Mouse (Mus musculus): ENCODE results near the gene Inpp5b. TPM values are rescaled to one million over a fixed set of nuclear protein-coding genes. Genes with fewer than 3 reads are reported as not detected.

The Inpp5b gene
- total and polyA plus RNA-seq, 3 experiments = 48.3 to 127 (median 119) TPM

DNA sequence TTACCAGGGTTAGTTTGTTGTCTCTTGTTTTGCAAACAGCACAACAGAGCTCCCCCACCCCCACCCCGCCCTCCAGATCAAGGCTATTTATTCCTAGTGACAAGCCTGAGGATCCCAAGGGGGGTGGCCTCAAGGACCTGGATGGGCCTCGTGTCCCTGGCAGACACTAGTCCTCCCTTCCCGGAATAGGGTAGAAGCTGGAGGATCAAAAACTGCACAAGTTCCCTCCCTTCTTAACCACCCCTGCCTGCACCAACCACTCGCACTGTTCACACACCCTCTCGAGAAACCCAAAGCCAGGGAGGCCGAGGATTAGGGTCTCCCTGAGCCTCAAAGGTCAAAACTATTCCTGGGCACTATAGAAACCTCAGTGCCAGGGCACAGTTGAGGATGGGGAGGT is 41.9 kb upstream of the Inpp5b start:
- TF ChIP-seq GATA2 (IDR thresholded peaks at IDR 0.05; ENCODE audit: borderline replicate concordance, low read depth, low read length) (no peak), TAL1 (conservative IDR thresholded peaks at IDR 0.05; ENCODE audit: low read depth, low read length) (no peak), POLR2AphosphoS5 (IDR thresholded peaks at IDR 0.05; ENCODE audit: insufficient replicate concordance, low read depth, low read length) (no peak), GATA1 (IDR thresholded peaks at IDR 0.05; ENCODE audit: borderline replicate concordance, low read length) (no peak), CTCF (IDR thresholded peaks at IDR 0.05; ENCODE audit: low read depth, low read length) (no peak)
- Histone ChIP-seq H3K36me3 (replicated peaks) (peaks cover 33% of the 10 kb centered on the region), H3K27me3 (ENCODE audit: insufficient read depth, low read length) (no peaks in the 10 kb centered on the region), H3K9me3 (replicated peaks) (no peaks in the 10 kb centered on the region), H3K4me1 (ENCODE audit: insufficient read depth, low read depth, low read length) (peaks cover 75% of the 10 kb centered on the region), H3K4me3 (ENCODE audit: low read depth, low read length) (peak overlapping the region; percentile 81; the same call in 1 of the 2 replicates)
- DNase-seq (ENCODE audit: low spot score) (no peak), ATAC-seq (ENCODE audit: extremely low read depth, insufficient number of reproducible peaks, low FRiP score, poor library complexity, severe bottlenecking) (no peak)

- ATAC-seq (ENCODE audit: extremely low read depth, insufficient number of reproducible peaks, low FRiP score, poor library complexity, severe bottlenecking) = peak; percentile 17
- H3K36me3 ChIP-seq (replicated peaks) = peaks cover 40% of the 10 kb centered on the region
- H3K4me1 ChIP-seq (ENCODE audit: insufficient read depth, low read depth, low read length) = peaks cover 75% of the 10 kb centered on the region
- TF ChIP-seq POLR2AphosphoS5 (IDR thresholded peaks at IDR 0.05; ENCODE audit: insufficient replicate concordance, low read depth, low read length) (no peak), CTCF (IDR thresholded peaks at IDR 0.05; ENCODE audit: low read depth, low read length) (no peak), GATA1 (IDR thresholded peaks at IDR 0.05; ENCODE audit: borderline replicate concordance, low read length) (no peak), TAL1 (conservative IDR thresholded peaks at IDR 0.05; ENCODE audit: low read depth, low read length) (no peak), GATA2 (IDR thresholded peaks at IDR 0.05; ENCODE audit: borderline replicate concordance, low read depth, low read length) (no peak)
- peak within 1 kb of the TSS; percentile 81 for H3K4me3 ChIP-seq (ENCODE audit: low read depth, low read length)
- H3K27me3 ChIP-seq (ENCODE audit: insufficient read depth, low read length) = no peaks in the 10 kb centered on the region
- H3K9me3 ChIP-seq (replicated peaks) = no peaks in the 10 kb centered on the region
- DNase-seq (ENCODE audit: low spot score) = peak; percentile 74
Measured at GRCm38 (mm10) chr4:124700248-124700971, 41.2 kb upstream of the Inpp5b start, which contains the start of gene Fhl3. Fhl3 (plus strand) TSS chr4:124700701.

DNA sequence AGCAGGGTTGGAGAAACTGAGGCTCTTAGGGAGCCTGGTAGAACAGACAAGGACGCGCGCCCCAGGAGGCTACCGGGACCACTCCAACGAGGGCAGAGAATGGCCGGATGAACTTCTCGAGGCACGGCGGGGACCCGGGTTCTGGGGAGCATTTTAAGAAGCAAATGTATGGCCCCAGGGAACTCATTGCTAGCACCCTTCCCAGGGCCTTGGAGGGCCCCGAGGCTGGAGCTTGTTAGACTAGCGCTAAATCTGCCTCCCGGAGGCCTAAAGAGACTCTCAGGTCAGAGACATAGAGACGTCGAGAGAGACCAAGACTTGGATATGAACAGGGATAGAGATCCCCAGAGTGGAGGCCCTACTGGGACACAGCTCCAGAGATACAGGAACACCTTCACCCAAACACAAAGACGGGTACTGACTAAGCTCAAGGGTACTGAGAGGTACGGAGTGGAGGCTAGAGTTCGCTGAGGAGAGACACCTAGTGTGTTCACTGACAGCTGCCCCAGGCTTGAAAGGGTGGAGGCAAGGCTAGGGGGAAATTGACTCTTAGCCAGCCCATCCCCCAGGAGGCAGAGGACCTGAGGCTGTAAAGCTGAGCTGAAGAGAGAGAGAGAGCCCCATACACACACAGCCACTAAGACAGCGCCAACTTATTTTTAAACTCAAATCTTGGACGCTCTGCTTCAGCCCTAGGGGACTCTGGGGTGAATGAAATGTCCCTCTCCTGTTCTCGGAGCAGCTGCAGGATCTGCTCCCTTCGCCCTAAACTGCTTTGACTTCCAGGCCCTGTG is 40.4 kb upstream of the Inpp5b start:
- H3K4me1 ChIP-seq (ENCODE audit: insufficient read depth, low read depth, low read length) = peaks cover 75% of the 10 kb centered on the region
- TF ChIP-seq GATA2 (IDR thresholded peaks at IDR 0.05; ENCODE audit: borderline replicate concordance, low read depth, low read length) (no peak), TAL1 (conservative IDR thresholded peaks at IDR 0.05; ENCODE audit: low read depth, low read length) (no peak), GATA1 (IDR thresholded peaks at IDR 0.05; ENCODE audit: borderline replicate concordance, low read length) (no peak), CTCF (IDR thresholded peaks at IDR 0.05; ENCODE audit: low read depth, low read length) (no peak), POLR2AphosphoS5 (IDR thresholded peaks at IDR 0.05; ENCODE audit: insufficient replicate concordance, low read depth, low read length) (no peak)
- peak; percentile 42; the same call in 1 of the 2 replicates for ATAC-seq (ENCODE audit: extremely low read depth, insufficient number of reproducible peaks, low FRiP score, poor library complexity, severe bottlenecking)
- no peaks in the 10 kb centered on the region for H3K27me3 ChIP-seq (ENCODE audit: insufficient read depth, low read length)
- peak overlapping the region; percentile 81 for H3K4me3 ChIP-seq (ENCODE audit: low read depth, low read length)
- peak; percentile 54 for DNase-seq (ENCODE audit: low spot score)
- H3K36me3 ChIP-seq (replicated peaks) = peaks cover 48% of the 10 kb centered on the region
- H3K9me3 ChIP-seq (replicated peaks) = no peaks in the 10 kb centered on the region

DNA sequence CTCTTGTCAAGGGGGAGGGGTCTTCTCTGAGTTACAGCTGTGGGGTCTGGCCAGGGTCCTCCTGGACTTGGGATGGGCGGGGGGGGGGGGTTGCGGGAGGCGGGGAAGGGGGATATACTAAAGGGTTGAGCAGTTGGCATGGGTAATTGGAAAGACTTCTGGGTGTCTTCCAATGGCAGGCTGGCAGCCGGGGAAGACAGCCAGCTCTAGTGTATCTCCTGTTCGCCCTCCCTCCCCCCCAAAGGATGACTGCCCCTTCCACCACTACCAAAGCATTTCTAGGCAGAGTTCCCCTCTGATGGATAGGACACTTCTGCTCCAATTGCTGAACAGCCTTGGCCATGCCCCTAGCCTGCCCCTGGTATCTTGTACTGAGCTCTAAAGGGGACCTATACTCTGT is 39.7 kb upstream of the Inpp5b start:
- H3K9me3 ChIP-seq (replicated peaks) = no peaks in the 10 kb centered on the region
- DNase-seq (ENCODE audit: low spot score) (no peak), ATAC-seq (ENCODE audit: extremely low read depth, insufficient number of reproducible peaks, low FRiP score, poor library complexity, severe bottlenecking) (no peak)
- TF ChIP-seq TAL1 (conservative IDR thresholded peaks at IDR 0.05; ENCODE audit: low read depth, low read length) (no peak), GATA2 (IDR thresholded peaks at IDR 0.05; ENCODE audit: borderline replicate concordance, low read depth, low read length) (no peak), GATA1 (IDR thresholded peaks at IDR 0.05; ENCODE audit: borderline replicate concordance, low read length) (no peak), CTCF (IDR thresholded peaks at IDR 0.05; ENCODE audit: low read depth, low read length) (no peak), POLR2AphosphoS5 (IDR thresholded peaks at IDR 0.05; ENCODE audit: insufficient replicate concordance, low read depth, low read length) (no peak)
- no peaks in the 10 kb centered on the region for H3K27me3 ChIP-seq (ENCODE audit: insufficient read depth, low read length)
- H3K4me1 ChIP-seq (ENCODE audit: insufficient read depth, low read depth, low read length) = peaks cover 70% of the 10 kb centered on the region
- peak overlapping the region; percentile 81; the same call in 1 of the 2 replicates for H3K4me3 ChIP-seq (ENCODE audit: low read depth, low read length)
- H3K36me3 ChIP-seq (replicated peaks) = peaks cover 54% of the 10 kb centered on the region

GRCm38 (mm10) chr4:124703406-124703805 is 38.2 kb upstream of the Inpp5b start:
- Histone ChIP-seq H3K4me1 (ENCODE audit: insufficient read depth, low read depth, low read length) (peaks cover 79% of the 10 kb centered on the region), H3K4me3 (ENCODE audit: low read depth, low read length) (peak overlapping the region; percentile 68; the same call in 1 of the 2 replicates), H3K9me3 (replicated peaks) (peaks cover 4% of the 10 kb centered on the region; the same call in 1 of the 2 replicates), H3K36me3 (replicated peaks) (peaks cover 57% of the 10 kb centered on the region), H3K27me3 (ENCODE audit: insufficient read depth, low read length) (no peaks in the 10 kb centered on the region)
- DNase-seq (ENCODE audit: low spot score) = peak; percentile 59
- no peak for TF ChIP-seq TAL1 (conservative IDR thresholded peaks at IDR 0.05; ENCODE audit: low read depth, low read length)
- TF ChIP-seq GATA1 (IDR thresholded peaks at IDR 0.05; ENCODE audit: borderline replicate concordance, low read length) = no peak
- no peak for TF ChIP-seq POLR2AphosphoS5 (IDR thresholded peaks at IDR 0.05; ENCODE audit: insufficient replicate concordance, low read depth, low read length)
- TF ChIP-seq CTCF (IDR thresholded peaks at IDR 0.05; ENCODE audit: low read depth, low read length) = no peak
- TF ChIP-seq GATA2 (IDR thresholded peaks at IDR 0.05; ENCODE audit: borderline replicate concordance, low read depth, low read length) = no peak
- ATAC-seq (ENCODE audit: extremely low read depth, insufficient number of reproducible peaks, low FRiP score, poor library complexity, severe bottlenecking) = peak; percentile 52
